19 mouse cellular contexts compared by ENCODE assay signal in genomic region chr8:124301935-124302555, GRCm38 (mm10).
A peak's percentile ranks its signal among the peaks of the same experiment; 100 is the strongest.
DNase-seq lines count a peak whose midpoint lies in the region; ATAC-seq and TF ChIP-seq lines count a peak whose summit lies in the region.
"Had no signal": no experiment of that assay in that cellular context is flagged by ENCODE, and none has a peak within 500 bp of the region (broad histone marks: within the 10 kb centered on the region; RNA-seq: fewer than 3 reads in every experiment).

No protein-coding gene starts in this region.

- H3K9me3 ChIP-seq in heart, embryonic 15.5 days (replicated peaks): no peaks in the 10 kb centered on the region
- H3K9me3 ChIP-seq: embryonic facial prominence, embryonic 13.5 days; forebrain, embryonic 15.5 days; heart, embryonic 10.5 days; hindbrain, embryonic 15.5 days had no signal

- peak overlapping the region; percentile 43 for H3K27ac ChIP-seq in cerebellum, adult 2 months (ENCODE audit: insufficient read depth, low read length)
- H3K27ac ChIP-seq in heart, embryonic 15.5 days: no peak overlapping the region
- H3K27ac ChIP-seq: embryonic facial prominence, embryonic 13.5 days; forebrain, embryonic 15.5 days; heart, embryonic 10.5 days; hindbrain, embryonic 15.5 days had no signal

- no peak overlapping the region for H3K4me2 ChIP-seq in heart, embryonic 15.5 days
- H3K4me2 ChIP-seq: embryonic facial prominence, embryonic 13.5 days; forebrain, embryonic 15.5 days; hindbrain, embryonic 15.5 days had no signal

- H3K9ac ChIP-seq in heart, embryonic 15.5 days: no peak overlapping the region
- H3K9ac ChIP-seq: embryonic facial prominence, embryonic 13.5 days; forebrain, embryonic 15.5 days; hindbrain, embryonic 15.5 days had no signal

- 0 out of 2 replicates have a peak, but pooled peaks cover 6% of the 10 kb centered on the region for H3K36me3 ChIP-seq in heart, embryonic 15.5 days
- H3K36me3 ChIP-seq: hindbrain, embryonic 15.5 days had no signal

- no peak overlapping the region for H3K4me3 ChIP-seq in cerebellum, adult 2 months (replicated peaks; ENCODE audit: insufficient read depth, low read depth, low read length)
- no peak overlapping the region for H3K4me3 ChIP-seq in heart, embryonic 15.5 days
- H3K4me3 ChIP-seq: embryonic facial prominence, embryonic 13.5 days; forebrain, embryonic 15.5 days; heart, embryonic 10.5 days; hindbrain, embryonic 15.5 days had no signal

- peaks cover 51% of the 10 kb centered on the region for H3K4me1 ChIP-seq in cerebellum, adult 2 months (ENCODE audit: control insufficient read depth, insufficient read depth, low read length)
- peaks cover 30% of the 10 kb centered on the region for H3K4me1 ChIP-seq in heart, embryonic 15.5 days (replicated peaks)

- H3K27me3 ChIP-seq in cerebellum, adult 2 months (ENCODE audit: control insufficient read depth, insufficient read depth, low read length): no peaks in the 10 kb centered on the region; the same call in 1 of the 2 replicates
- no peaks in the 10 kb centered on the region for H3K27me3 ChIP-seq in heart, embryonic 15.5 days
- H3K27me3 ChIP-seq: embryonic facial prominence, embryonic 13.5 days; forebrain, embryonic 15.5 days; hindbrain, embryonic 15.5 days had no signal

- no peak for TF ChIP-seq CTCF in cerebellum, adult 2 months (IDR thresholded peaks at IDR 0.05; ENCODE audit: borderline replicate concordance, insufficient read depth, low read depth, low read length)

- ATAC-seq in heart, embryonic 15.5 days (replicated peaks; ENCODE audit: insufficient number of reproducible peaks, insufficient read depth, low FRiP score, low read depth): 0 out of 2 replicates have a peak, but pooled peaks have one; percentile 14
- ATAC-seq in hematopoietic stem cell, adult 5-6 weeks (replicated peaks in 1 of 2; ENCODE audit: insufficient read depth in 1 of 2, low FRiP score in 2 of 2, low TSS enrichment in 1 of 2, low read depth in 1 of 2, poor library complexity in 2 of 2, severe bottlenecking in 2 of 2): peak; percentile 19 to 54; a peak in 2 of 4 replicates
- ATAC-seq: activated CD4-positive, CD25-positive, alpha-beta regulatory T cell, adult 4 months; forebrain, embryonic 15.5 days; inflammation-experienced regulatory T-cells, adult 6 months; intestine, postnatal 0 days had no signal

- no peak for DNase-seq in cerebellum, adult 2 months
- DNase-seq in cerebellum, postnatal 10 days: no peak
- DNase-seq in heart, adult 8-10 months (ENCODE audit: low spot score): no peak
- DNase-seq in 416B (ENCODE audit: low read depth): peak; percentile 62
- DNase-seq in adrenal gland, adult (ENCODE audit: inconsistent age in 2 of 2, low spot score in 1 of 2): no peak
- DNase-seq in right cerebral cortex, postnatal 10 days (ENCODE audit: low spot score in 2 of 2): no peak
- DNase-seq: cerebellum, adult 8-10 months; cerebellum, postnatal 25 days; heart, adult 11 months; heart, postnatal 14 days had no signal

- TF ChIP-seq POLR2A in cerebellum, adult 2 months (IDR thresholded peaks at IDR 0.05; ENCODE audit: borderline replicate concordance, insufficient read depth, low read length): no peak

- WGBS in cerebellum, adult 2 months: 32% methylated on average over 7 of the region's 7 CpGs
- 70% methylated on average over 7 of the region's 7 CpGs for WGBS in heart, embryonic 15.5 days
